Mouse (Mus musculus): ENCODE measurements around the gene Adam19. TPM values are rescaled to one million over a fixed set of nuclear protein-coding genes. Genes with fewer than 3 reads are reported as not detected.

Gene Adam19
- 22.2 TPM for polyA plus RNA-seq (2014; fragmentation: Illumina TruSeq; extraction: RNeasy Lipid Tissue Mini Kit (QIAGEN cat#74804); ENCODE audit: low read depth, low replicate concordance)

GRCm38 (mm10) chr11:46055896-46056769 is at the start of gene Adam19:
Adam19 (plus strand) TSS chr11:46055992.

GRCm38 (mm10) chr11:46052105-46052659 is 3.6 kb upstream of the Adam19 start, which contains the start of gene Gm12166:
Gm12166 (minus strand) TSS chr11:46052321.

GRCm38 (mm10) chr11:46165866-46166585 is 110.2 kb downstream of the Adam19 start, which contains the start of gene Nipal4:
Nipal4 (minus strand) TSS chr11:46166508.

Other genes starting within 250 kb of the Adam19 start
- gene Clint1, start 203.9 kb upstream of the Adam19 start, polyA plus RNA-seq (2014; fragmentation: Illumina TruSeq; extraction: RNeasy Lipid Tissue Mini Kit (QIAGEN cat#74804); ENCODE audit: low read depth, low replicate concordance), result 39.1 TPM
- gene Lsm11, start 111.1 kb upstream of the Adam19 start, polyA plus RNA-seq (2014; fragmentation: Illumina TruSeq; extraction: RNeasy Lipid Tissue Mini Kit (QIAGEN cat#74804); ENCODE audit: low read depth, low replicate concordance), result 2.6 TPM
- 6.1 TPM for gene Thg1l, start 100.5 kb upstream of the Adam19 start, polyA plus RNA-seq (2014; fragmentation: Illumina TruSeq; extraction: RNeasy Lipid Tissue Mini Kit (QIAGEN cat#74804); ENCODE audit: low read depth, low replicate concordance)
- 0.29 TPM for gene Sox30, start 75.7 kb upstream of the Adam19 start, polyA plus RNA-seq (2014; fragmentation: Illumina TruSeq; extraction: RNeasy Lipid Tissue Mini Kit (QIAGEN cat#74804); ENCODE audit: low read depth, low replicate concordance)
- gene Gm12166, start 3.7 kb upstream of the Adam19 start, polyA plus RNA-seq (2014; fragmentation: Illumina TruSeq; extraction: RNeasy Lipid Tissue Mini Kit (QIAGEN cat#74804); ENCODE audit: low read depth, low replicate concordance), result not detected
- gene Nipal4, start 110.5 kb downstream of the Adam19 start, polyA plus RNA-seq (2014; fragmentation: Illumina TruSeq; extraction: RNeasy Lipid Tissue Mini Kit (QIAGEN cat#74804); ENCODE audit: low read depth, low replicate concordance), result not detected
- gene Fndc9, start 179.5 kb downstream of the Adam19 start, polyA plus RNA-seq (2014; fragmentation: Illumina TruSeq; extraction: RNeasy Lipid Tissue Mini Kit (QIAGEN cat#74804); ENCODE audit: low read depth, low replicate concordance), result not detected